Mouse (Mus musculus): ENCODE measurements around the gene Comp. TPM values are rescaled to one million over a fixed set of nuclear protein-coding genes. Genes with fewer than 3 reads are reported as not detected.

Gene Comp
- polyA plus RNA-seq, 1 experiment from 2014 or later: not detected

DNA sequence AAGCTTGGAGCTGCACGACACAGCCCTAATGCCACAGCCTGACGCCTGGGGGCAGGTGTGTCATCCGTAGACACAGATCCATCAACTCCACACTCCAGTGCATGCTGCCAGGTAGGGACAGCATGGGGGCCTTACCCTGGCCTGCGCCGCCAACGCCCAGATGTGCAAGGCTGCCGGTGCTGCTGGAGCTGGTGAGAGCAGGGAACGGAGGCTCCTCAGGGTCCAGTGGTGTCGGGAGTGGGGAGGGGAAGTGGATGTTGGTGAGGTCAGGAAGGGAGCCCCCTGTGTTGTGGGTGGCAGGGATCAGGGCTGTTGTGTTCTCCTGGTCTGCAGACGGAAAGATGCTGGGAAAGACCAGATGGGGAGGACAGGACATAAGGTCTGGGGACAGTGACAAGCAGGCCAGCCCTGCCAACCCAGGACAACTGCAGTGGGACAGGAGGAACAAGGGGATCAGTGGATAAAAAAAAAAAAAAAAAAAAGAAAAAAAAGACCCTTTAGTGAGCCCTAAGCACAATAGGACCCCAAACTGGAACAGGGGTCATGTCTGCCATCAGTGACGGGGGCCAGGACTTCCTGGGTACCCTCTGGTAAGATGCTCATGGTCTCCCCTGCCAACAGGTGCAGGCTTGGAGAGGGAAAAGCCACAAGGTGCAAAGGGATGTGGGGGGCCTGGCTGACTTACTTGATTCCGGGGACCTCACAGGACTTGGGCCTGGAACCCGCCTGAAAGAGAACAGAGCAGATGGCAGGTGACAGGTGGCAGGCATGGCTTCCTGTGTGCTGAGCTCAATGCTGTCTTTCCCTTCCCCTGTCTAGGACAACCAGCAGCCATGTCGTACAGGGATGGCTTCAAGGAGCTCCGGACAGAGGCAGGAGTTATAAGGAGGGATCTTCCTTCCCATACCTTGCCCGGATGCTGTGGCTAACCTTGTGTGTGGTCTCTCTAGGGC lies 24.5 kb downstream of the Comp start:
- Histone ChIP-seq H3K36me3 (ENCODE audit: inconsistent target) (no peaks in the 10 kb centered on the region), H3K27ac (no peak overlapping the region), H3K79me2 (ENCODE audit: inconsistent target) (no peaks in the 10 kb centered on the region), H3K4me3 (ENCODE audit: inconsistent target) (no peak overlapping the region)
- WGBS (ENCODE audit: missing documents): 95% methylated on average over 14 of the region's 16 CpGs

DNA sequence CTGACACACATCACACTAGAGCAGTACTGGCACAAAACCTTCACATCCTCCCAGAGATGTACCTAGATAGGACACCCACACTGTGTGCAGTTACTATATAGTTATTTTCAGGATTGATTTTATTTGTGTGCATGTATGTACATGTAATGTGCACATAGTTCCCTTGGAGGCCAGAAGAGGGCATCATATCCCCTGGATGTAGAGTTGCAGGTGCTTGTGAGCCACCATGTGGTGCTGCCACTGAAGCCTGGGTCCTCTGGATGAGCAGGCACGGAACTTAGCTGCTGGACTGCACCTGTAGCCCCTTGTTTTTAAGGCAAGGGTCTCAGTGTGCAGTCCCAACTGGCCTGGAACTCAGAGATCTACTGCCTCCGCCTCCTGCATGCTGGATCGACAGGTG lies 30.9 kb downstream of the Comp start:
- Histone ChIP-seq H3K27ac (no peak overlapping the region), H3K36me3 (ENCODE audit: inconsistent target) (no peaks in the 10 kb centered on the region), H3K79me2 (ENCODE audit: inconsistent target) (no peaks in the 10 kb centered on the region), H3K4me3 (ENCODE audit: inconsistent target) (no peak overlapping the region)
- 100% methylated on average over 3 of the region's 3 CpGs for WGBS (ENCODE audit: missing documents)

DNA sequence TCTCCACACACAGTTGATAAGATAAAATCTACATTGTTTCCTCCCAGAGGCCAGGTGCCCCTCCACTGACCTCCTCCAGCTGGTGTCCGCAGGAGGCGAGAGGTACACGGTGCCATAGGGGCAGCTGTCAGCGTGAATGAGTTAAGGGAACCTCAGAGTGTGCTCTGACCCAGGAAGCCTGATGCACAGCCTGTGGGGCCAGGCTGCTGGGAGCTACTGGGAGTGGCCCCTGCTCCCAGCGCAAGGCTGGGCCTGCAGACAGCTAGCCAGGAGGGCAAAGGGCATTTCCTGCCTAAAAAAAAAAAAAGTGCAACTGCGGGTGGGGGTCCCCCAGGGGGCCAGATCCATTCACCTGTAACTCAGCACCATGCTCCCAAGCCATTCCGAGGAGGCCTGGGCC lies 31.8 kb downstream of the Comp start:
- Histone ChIP-seq H3K79me2 (ENCODE audit: inconsistent target) (no peaks in the 10 kb centered on the region), H3K27ac (no peak overlapping the region), H3K36me3 (ENCODE audit: inconsistent target) (no peaks in the 10 kb centered on the region), H3K4me3 (ENCODE audit: inconsistent target) (no peak overlapping the region)
- WGBS (ENCODE audit: missing documents): 91% methylated on average over 7 of the region's 7 CpGs

DNA sequence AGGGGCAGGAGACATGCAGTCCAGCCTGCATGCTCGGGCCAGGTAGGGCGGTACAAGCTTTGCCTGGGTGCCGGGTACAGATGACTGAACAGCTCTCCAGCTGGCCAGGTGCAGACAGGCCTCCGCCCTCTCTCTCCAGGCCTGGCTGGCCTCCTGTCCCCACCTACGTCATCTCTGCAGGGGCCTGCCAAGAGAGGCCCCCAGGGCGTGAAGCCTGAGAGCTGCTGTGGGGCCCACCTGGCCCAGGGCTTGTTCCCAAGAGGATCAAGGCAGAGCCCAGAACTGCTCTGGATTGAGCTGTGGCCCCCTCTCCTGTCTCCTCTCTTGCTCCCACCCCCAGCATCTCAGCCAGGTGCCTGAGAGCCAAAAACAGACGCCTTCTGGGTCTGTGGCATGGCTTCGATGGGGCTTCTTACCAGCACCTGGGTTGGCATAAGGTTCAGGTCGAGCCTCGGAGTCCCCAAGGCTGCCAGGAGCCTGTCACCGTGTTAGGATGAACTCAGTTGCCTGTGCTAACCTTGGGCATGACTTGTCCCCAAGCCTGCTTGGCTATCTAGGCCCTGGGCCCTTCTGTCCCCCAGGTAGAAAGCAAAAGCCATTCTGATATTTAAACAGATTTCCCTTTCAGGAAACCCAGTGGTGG lies 33.2 kb downstream of the Comp start:
- WGBS (ENCODE audit: missing documents): 91% methylated on average over 11 of the region's 11 CpGs
- Histone ChIP-seq H3K79me2 (ENCODE audit: inconsistent target) (no peaks in the 10 kb centered on the region), H3K27ac (no peak overlapping the region), H3K36me3 (ENCODE audit: inconsistent target) (no peaks in the 10 kb centered on the region), H3K4me3 (ENCODE audit: inconsistent target) (no peak overlapping the region)

DNA sequence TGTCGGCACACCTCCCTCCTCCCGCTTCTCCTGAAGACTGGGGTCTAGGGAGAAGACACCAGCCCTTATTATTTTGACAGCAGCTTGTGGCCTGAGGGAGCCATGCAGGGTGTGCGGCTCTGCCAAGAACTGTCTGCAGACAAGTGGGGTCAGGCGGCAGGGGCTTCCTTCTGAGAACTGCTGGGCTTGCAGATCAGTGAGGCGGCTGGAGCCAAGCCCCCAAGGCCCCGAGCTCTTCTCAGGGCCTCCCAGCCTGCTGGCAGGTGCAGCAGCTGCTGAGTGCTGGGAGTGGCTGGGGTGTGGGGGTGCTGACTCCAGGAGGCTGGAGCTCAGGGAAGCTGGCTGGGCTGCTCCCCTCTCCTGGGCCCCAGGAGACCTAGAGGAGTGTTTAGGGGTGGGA lies 34.9 kb downstream of the Comp start:
- 89% methylated on average over 6 of the region's 6 CpGs for whole genome bisulfite sequencing (ENCODE audit: missing documents)
- Histone ChIP-seq H3K4me3 (ENCODE audit: inconsistent target) (no peak overlapping the region), H3K36me3 (ENCODE audit: inconsistent target) (no peaks in the 10 kb centered on the region), H3K79me2 (ENCODE audit: inconsistent target) (no peaks in the 10 kb centered on the region), H3K27ac (no peak overlapping the region)

DNA sequence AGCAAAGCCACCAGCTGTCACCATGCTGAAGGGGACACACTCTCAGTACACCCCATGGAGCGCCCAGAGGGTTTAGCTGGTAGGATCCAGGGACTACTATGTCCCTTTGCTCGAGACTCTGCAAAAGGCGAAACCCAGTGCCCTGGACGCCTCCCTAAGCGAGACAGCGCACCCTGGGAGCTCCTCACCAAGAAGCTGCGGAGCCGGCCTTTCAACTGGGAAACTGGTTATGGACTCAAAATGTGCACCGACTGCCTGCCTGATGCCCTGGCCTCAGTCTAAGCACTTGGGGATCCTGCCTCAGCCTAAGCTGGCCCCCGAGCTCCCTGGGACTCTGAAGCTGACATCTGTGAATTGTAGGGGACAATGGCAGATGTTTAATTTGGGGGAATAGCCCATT lies 35.7 kb downstream of the Comp start:
- Histone ChIP-seq H3K4me3 (ENCODE audit: inconsistent target) (no peak overlapping the region), H3K36me3 (ENCODE audit: inconsistent target) (no peaks in the 10 kb centered on the region), H3K79me2 (ENCODE audit: inconsistent target) (no peaks in the 10 kb centered on the region), H3K27ac (no peak overlapping the region)
- whole genome bisulfite sequencing (ENCODE audit: missing documents): 94% methylated on average over 10 of the region's 10 CpGs

DNA sequence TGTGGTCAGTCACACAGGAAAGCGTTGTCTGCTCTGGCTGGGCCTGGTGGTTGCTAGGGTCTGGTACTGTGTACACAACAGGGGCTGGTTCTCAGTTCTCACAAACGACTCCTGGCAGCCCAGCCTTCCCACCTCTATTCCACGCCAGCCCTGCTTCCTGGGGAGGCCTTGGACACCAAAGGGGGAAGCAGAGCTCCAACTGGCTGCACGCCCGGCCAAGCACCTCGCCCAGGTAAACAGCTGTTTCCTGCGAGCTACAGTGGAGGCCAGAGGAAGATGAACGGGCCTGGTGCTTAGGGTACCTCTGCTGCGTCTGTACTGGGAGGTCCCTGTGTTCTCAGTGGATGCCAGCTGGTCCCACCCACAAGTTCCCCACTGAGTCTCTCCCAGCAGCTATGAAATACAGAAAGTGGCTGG lies 36.1 kb downstream of the Comp start:
- WGBS (ENCODE audit: missing documents): 59% methylated on average over 9 of the region's 9 CpGs
- H3K79me2 ChIP-seq (ENCODE audit: inconsistent target): no peaks in the 10 kb centered on the region
- H3K27ac ChIP-seq: no peak overlapping the region
- no peaks in the 10 kb centered on the region for H3K36me3 ChIP-seq (ENCODE audit: inconsistent target)
- H3K4me3 ChIP-seq (ENCODE audit: inconsistent target): no peak overlapping the region

DNA sequence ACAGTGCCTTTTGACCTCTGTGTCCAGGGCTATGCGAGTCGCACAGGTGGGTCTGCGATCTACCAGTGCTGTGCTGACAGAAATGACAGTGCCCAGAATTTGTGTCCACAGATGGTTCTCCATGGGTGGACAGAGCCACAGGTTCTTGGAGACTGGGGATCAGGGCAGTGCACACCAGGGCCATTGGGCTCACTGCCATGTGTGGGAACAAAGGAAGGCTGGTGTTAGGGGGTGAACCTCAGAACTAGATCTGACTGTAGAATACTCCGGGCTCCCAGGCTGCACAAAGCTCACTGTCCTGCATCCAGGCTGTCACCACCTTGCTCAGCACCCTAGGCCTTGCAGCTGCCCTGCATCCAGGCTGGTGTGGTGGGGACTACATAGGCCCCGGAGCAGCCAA lies 36.9 kb downstream of the Comp start:
- no peak overlapping the region for H3K27ac ChIP-seq
- no peaks in the 10 kb centered on the region for H3K79me2 ChIP-seq (ENCODE audit: inconsistent target)
- 94% methylated on average over 5 of the region's 5 CpGs for WGBS (ENCODE audit: missing documents)
- H3K36me3 ChIP-seq (ENCODE audit: inconsistent target): no peaks in the 10 kb centered on the region
- H3K4me3 ChIP-seq (ENCODE audit: inconsistent target): no peak overlapping the region

DNA sequence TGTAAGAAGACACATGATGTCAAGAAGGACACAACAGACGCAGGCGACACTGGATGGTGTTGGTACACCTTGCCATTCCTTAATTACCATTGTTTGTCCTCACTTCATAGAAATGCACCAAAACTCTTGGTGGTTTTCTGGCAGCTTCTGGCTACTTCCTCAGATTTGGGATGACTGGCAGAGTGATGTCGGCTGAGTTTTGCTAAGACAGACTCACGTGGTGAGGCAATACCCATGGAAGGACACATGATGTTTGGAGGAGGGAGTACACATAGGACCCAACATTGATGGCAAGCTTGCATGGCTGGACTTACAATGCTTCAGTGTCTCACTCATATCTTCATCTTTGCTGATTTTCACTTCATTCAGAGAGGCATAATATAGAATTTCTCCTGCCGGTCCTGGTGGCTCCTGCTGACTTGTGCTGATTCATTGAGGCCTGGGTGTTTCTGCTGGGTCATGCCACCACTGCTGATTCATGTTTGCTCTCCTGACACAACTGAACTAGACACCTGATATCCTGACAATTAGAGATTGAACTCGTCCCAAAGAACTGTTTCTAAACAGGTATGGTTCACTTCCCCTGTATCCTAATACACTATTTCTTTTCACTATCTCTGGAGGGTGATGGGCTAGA lies 41.1 kb downstream of the Comp start:
- no peaks in the 10 kb centered on the region for H3K79me2 ChIP-seq (ENCODE audit: inconsistent target)
- WGBS (ENCODE audit: missing documents): 53% methylated on average over 6 of the region's 6 CpGs
- H3K4me3 ChIP-seq (ENCODE audit: inconsistent target): no peak overlapping the region
- H3K36me3 ChIP-seq (ENCODE audit: inconsistent target): no peaks in the 10 kb centered on the region
- no peak overlapping the region for H3K27ac ChIP-seq

DNA sequence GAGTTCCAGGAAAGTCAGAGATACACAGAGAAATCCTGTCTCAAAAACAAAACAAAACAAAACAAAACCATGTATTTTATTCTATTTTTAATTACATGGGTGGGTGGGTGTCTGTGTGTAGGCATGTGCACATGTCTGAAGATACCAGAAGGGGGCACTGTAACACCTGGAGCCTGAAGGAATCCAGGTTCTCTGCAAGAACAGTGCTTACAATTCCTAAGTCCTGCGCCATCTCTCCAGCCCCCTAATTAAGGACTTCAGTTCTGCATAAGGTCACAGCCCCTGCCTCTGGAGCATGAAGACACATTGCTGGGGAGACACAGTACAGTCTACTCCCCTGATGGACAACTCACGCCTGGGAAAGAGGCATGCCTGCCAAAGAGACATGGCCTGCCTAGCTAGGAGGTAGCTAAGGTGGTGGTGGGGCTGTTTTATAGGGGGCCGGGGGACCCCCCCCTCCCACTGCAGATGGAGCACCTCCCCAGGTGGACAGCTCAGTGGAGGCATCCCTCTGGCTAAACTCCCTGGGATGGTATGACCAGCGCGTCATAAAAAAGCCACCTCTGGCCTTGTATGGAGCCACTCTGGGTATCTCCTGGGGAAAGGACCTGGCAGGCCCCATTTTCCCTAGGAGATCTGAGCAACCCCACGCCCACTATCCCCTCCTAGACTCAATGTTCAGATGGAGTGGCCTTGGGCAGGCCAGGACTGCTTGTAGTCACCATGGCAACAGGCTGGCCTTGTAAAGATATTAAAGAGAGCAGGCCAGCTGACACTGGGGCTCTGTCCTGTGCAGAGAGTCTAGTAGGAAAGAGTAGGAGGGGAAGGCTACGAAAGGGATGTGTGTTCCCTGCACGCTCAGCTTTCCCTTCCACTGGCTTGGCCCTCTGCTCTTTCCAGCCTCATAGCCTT lies 42.4 kb downstream of the Comp start:
- no peaks in the 10 kb centered on the region for H3K79me2 ChIP-seq (ENCODE audit: inconsistent target)
- no peak overlapping the region for H3K4me3 ChIP-seq (ENCODE audit: inconsistent target)
- H3K36me3 ChIP-seq (ENCODE audit: inconsistent target): no peaks in the 10 kb centered on the region
- 93% methylated on average over 8 of the region's 8 CpGs for WGBS (ENCODE audit: missing documents)
- H3K27ac ChIP-seq: no peak overlapping the region

DNA sequence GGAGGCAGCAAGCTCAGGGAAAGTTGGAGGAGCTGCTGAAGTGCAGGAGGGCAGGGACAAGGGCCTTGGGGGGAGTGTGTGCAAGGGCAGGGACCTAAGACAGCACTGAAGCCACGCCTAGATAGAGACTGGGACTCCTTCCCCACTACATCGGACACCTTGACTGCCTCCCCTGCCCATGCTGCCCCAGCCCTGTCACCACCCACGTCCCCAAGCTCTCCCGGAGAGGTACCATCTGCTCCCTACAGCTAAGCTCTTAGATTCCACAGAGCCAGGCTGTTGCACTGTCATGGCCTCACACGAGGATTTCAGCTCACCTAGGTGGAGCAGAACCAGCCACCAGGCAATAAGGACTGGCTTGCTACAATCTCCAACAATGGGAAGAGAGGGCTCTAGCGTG lies 43.6 kb downstream of the Comp start:
- 96% methylated on average over 6 of the region's 6 CpGs for WGBS (ENCODE audit: missing documents)
- Histone ChIP-seq H3K4me3 (ENCODE audit: inconsistent target) (no peak overlapping the region), H3K27ac (no peak overlapping the region)

DNA sequence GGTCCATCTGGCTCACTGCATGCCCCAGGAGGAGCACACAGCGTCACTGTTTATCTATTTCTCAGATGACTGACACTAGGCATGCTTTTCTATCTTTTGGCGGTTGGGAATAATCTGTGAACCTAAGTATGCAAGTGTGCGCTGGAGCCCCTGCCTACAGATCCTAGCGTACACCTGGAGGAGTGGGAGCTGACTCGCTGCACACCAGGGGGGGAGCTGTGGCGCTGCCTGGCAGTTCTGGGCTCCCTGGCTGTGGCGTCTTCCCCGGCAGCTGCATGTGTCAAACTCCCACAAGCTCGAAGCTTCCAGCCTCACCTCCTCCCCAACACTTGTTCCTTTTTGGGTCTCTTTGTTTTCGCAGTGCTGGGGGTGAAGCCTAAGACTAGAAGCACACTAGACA lies 44.6 kb downstream of the Comp start:
- Histone ChIP-seq H3K4me3 (ENCODE audit: inconsistent target) (no peak overlapping the region), H3K36me3 (ENCODE audit: inconsistent target) (no peaks in the 10 kb centered on the region), H3K79me2 (ENCODE audit: inconsistent target) (no peaks in the 10 kb centered on the region), H3K27ac (no peak overlapping the region)
- WGBS (ENCODE audit: missing documents): 89% methylated on average over 10 of the region's 10 CpGs

More for the DNA sequence above, 43.6 kb downstream of the Comp start:
- Histone ChIP-seq H3K36me3 (ENCODE audit: inconsistent target) (no peaks in the 10 kb centered on the region), H3K79me2 (ENCODE audit: inconsistent target) (no peaks in the 10 kb centered on the region)

DNA sequence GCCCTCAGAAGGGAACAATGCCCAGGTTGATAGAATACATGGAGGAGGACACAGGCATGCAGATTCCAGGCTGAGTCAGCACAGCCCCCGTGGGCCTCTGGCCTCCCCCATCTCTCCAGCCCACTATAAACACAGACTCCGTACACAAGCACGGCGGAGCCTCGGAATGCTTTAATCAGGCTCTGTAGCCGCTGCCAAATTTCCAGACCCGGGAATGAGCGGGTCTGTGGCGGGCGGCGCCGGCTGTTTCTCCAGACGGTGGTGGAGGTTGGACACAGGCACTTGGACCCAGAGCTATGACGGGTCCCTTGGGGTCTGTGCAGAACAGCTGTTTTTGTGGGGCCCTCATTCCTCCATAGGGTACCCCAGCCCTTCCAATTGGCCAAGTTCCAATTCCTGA lies 45.6 kb downstream of the Comp start:
- H3K36me3 ChIP-seq (ENCODE audit: inconsistent target): no peaks in the 10 kb centered on the region
- H3K79me2 ChIP-seq (ENCODE audit: inconsistent target): no peaks in the 10 kb centered on the region
- WGBS (ENCODE audit: missing documents): 93% methylated on average over 14 of the region's 14 CpGs
- H3K27ac ChIP-seq: no peak overlapping the region
- no peak overlapping the region for H3K4me3 ChIP-seq (ENCODE audit: inconsistent target)
